Mouse (Mus musculus) embryonic facial prominence, embryonic 15.5 days (tissue): ENCODE data around the gene Stx19. TPM values are rescaled to one million over a fixed set of nuclear protein-coding genes. Genes with fewer than 3 reads are reported as not detected.
A peak's percentile ranks its signal among the peaks of the same experiment; 100 is the strongest.

Experiments used
- ATAC-seq: fragments of 200-750 bp; cut with Nextera tagmentation; 2 replicates; pipeline ENCODE4 v1.8.0; 2017; ENCODE audit warnings: low read depth, moderate TSS enrichment; ENCODE audit not compliant: insufficient number of reproducible peaks, low FRiP score, low TSS enrichment
- H3K27ac ChIP-seq: fragments of 300-500 bp; sonication (generic); replicated peaks from 2 replicates; pipeline ENCODE4 v1.5.1; 2015; ENCODE audit warnings: mild to moderate bottlenecking, inconsistent platforms
- H3K27me3 ChIP-seq: fragments of 300-500 bp; sonication (generic); 2 replicates; pipeline ENCODE4 v1.6.1; 2015; ENCODE audit warnings: inconsistent platforms
- H3K36me3 ChIP-seq: fragments of 300-500 bp; sonication (generic); 2 replicates; pipeline ENCODE4 v1.6.1; 2015; ENCODE audit warnings: mild to moderate bottlenecking, inconsistent platforms
- H3K4me1 ChIP-seq: fragments of 300-500 bp; sonication (generic); 2 replicates; pipeline ENCODE4 v1.6.1; 2015; ENCODE audit warnings: inconsistent platforms
- H3K4me2 ChIP-seq: fragments of 300-500 bp; sonication (generic); replicated peaks from 2 replicates; pipeline ENCODE4 v1.6.1; 2015; ENCODE audit warnings: mild to moderate bottlenecking, inconsistent platforms
- H3K4me3 ChIP-seq: fragments of 300-500 bp; sonication (generic); replicated peaks from 2 replicates; pipeline ENCODE4 v1.5.1; 2015; ENCODE audit warnings: mild to moderate bottlenecking, inconsistent platforms
- H3K9ac ChIP-seq: fragments of 300-500 bp; sonication (generic); 2 replicates; pipeline ENCODE4 v1.6.1; 2015; ENCODE audit warnings: inconsistent platforms
- H3K9me3 ChIP-seq: fragments of 300-500 bp; sonication (generic); replicated peaks from 2 replicates; pipeline ENCODE4 v1.6.1; 2016; ENCODE audit warnings: inconsistent platforms
- WGBS: fragments of 180-500 bp; shearing (Covaris S2); methylation state at CpG from one replicate; pipeline ENCODE4 v1.1.7; 2015; 5-methylcytosine and 5-hydroxymethylcytosine counted together
- polyA plus RNA-seq: library from polyadenylated mRNA; unstranded; fragments of >200 nt; fragmentation: Nextera tagmentation; extraction: Ambion mirVana; gene quantifications from 2 replicates; pipeline ENCODE4 v1.2.1, GENCODE M21; 2015

The Stx19 gene
- 1.9 and 2.0 TPM in 2 replicates for polyA plus RNA-seq

- H3K36me3 ChIP-seq: no peaks in the 10 kb centered on the region
- H3K4me1 ChIP-seq: no peaks in the 10 kb centered on the region
- no peak within 1 kb of the TSS for H3K4me3 ChIP-seq
- H3K9ac ChIP-seq: no peak within 1 kb of the TSS
- H3K27me3 ChIP-seq: no peaks in the 10 kb centered on the region
- WGBS: 52% methylated on average over 5 of the region's 5 CpGs
- H3K27ac ChIP-seq: no peak within 1 kb of the TSS; the same call in 1 of the 2 replicates
- no peaks in the 10 kb centered on the region for H3K9me3 ChIP-seq
- no peak for ATAC-seq
- H3K4me2 ChIP-seq: no peak within 1 kb of the TSS
These were observed at the start of gene Stx19 for GRCm38 (mm10) chr16:62814491-62814890. Stx19 (plus strand) TSS chr16:62814676.

GRCm38 (mm10) chr16:62773462-62773861, 41.0 kb upstream of the Stx19 start:
- Histone ChIP-seq H3K4me3 (no peak overlapping the region), H3K27me3 (no peaks in the 10 kb centered on the region), H3K4me1 (no peaks in the 10 kb centered on the region), H3K36me3 (0 out of 2 replicates have a peak, but pooled peaks cover 2% of the 10 kb centered on the region), H3K9me3 (no peaks in the 10 kb centered on the region), H3K4me2 (no peak overlapping the region), H3K9ac (no peak overlapping the region), H3K27ac (no peak overlapping the region)
- WGBS: 81% methylated on average over 4 of the region's 4 CpGs
- no peak for ATAC-seq

- Histone ChIP-seq H3K4me1 (no peaks in the 10 kb centered on the region), H3K36me3 (0 out of 2 replicates have a peak, but pooled peaks cover 2% of the 10 kb centered on the region), H3K27ac (no peak overlapping the region), H3K9ac (no peak overlapping the region), H3K4me3 (no peak overlapping the region), H3K9me3 (no peaks in the 10 kb centered on the region), H3K4me2 (no peak overlapping the region), H3K27me3 (no peaks in the 10 kb centered on the region)
- ATAC-seq: no peak
- 86% methylated on average over 11 of the region's 11 CpGs for WGBS
These were observed 38.4 kb upstream of the Stx19 start for GRCm38 (mm10) chr16:62776034-62776433.

- no peak overlapping the region for H3K9ac ChIP-seq
These were observed 36.2 kb upstream of the Stx19 start for GRCm38 (mm10) chr16:62778282-62778681.

GRCm38 (mm10) chr16:62782229-62782628, 32.2 kb upstream of the Stx19 start:
- Histone ChIP-seq H3K4me2 (no peak overlapping the region), H3K27ac (no peak overlapping the region), H3K9me3 (no peaks in the 10 kb centered on the region), H3K27me3 (no peaks in the 10 kb centered on the region), H3K4me1 (peaks cover 11% of the 10 kb centered on the region), H3K36me3 (no peaks in the 10 kb centered on the region), H3K4me3 (no peak overlapping the region), H3K9ac (no peak overlapping the region)
- 47% methylated on average over 5 of the region's 5 CpGs for WGBS
- no peak for ATAC-seq

More at GRCm38 (mm10) chr16:62778282-62778681, 36.2 kb upstream of the Stx19 start:
- no peak overlapping the region for H3K4me2 ChIP-seq
- H3K27ac ChIP-seq: no peak overlapping the region
- H3K36me3 ChIP-seq: 0 out of 2 replicates have a peak, but pooled peaks cover 2% of the 10 kb centered on the region
- H3K4me3 ChIP-seq: no peak overlapping the region
- ATAC-seq: no peak
- H3K4me1 ChIP-seq: no peaks in the 10 kb centered on the region
- no peaks in the 10 kb centered on the region for H3K9me3 ChIP-seq
- WGBS: 27% methylated on average over 10 of the region's 10 CpGs
- no peaks in the 10 kb centered on the region for H3K27me3 ChIP-seq

- peak within 1 kb of the TSS; percentile 69 for H3K4me2 ChIP-seq
- peak within 1 kb of the TSS; percentile 81 for H3K4me3 ChIP-seq
- H3K36me3 ChIP-seq: no peaks in the 10 kb centered on the region
- peak; percentile 96 for ATAC-seq
- peak within 1 kb of the TSS; percentile 94 for H3K27ac ChIP-seq
- peaks cover 13% of the 10 kb centered on the region for H3K4me1 ChIP-seq
- H3K9me3 ChIP-seq: no peaks in the 10 kb centered on the region
- WGBS: 2% methylated on average over 41 of the region's 41 CpGs
- H3K9ac ChIP-seq: peak within 1 kb of the TSS; percentile 64
- no peaks in the 10 kb centered on the region for H3K27me3 ChIP-seq
These were observed 27.7 kb upstream of the Stx19 start, which contains the start of gene Nsun3 for GRCm38 (mm10) chr16:62786621-62787331. Nsun3 (minus strand) TSS chr16:62786818.

- 70% methylated on average over 1 of the region's 1 CpGs for WGBS
- Histone ChIP-seq H3K4me2 (no peak overlapping the region), H3K9ac (no peak overlapping the region), H3K4me1 (no peaks in the 10 kb centered on the region), H3K4me3 (no peak overlapping the region), H3K27ac (no peak overlapping the region), H3K27me3 (no peaks in the 10 kb centered on the region), H3K36me3 (peaks cover 12% of the 10 kb centered on the region; the same call in 1 of the 2 replicates), H3K9me3 (no peaks in the 10 kb centered on the region)
- ATAC-seq: no peak
These were observed 17.9 kb upstream of the Stx19 start for GRCm38 (mm10) chr16:62796608-62797007.

- no peak for ATAC-seq
- Histone ChIP-seq H3K27me3 (no peaks in the 10 kb centered on the region), H3K4me3 (no peak overlapping the region), H3K9ac (no peak overlapping the region), H3K9me3 (no peaks in the 10 kb centered on the region), H3K27ac (no peak overlapping the region), H3K36me3 (peaks cover 14% of the 10 kb centered on the region; the same call in 1 of the 2 replicates), H3K4me2 (no peak overlapping the region), H3K4me1 (no peaks in the 10 kb centered on the region)
- WGBS: 80% methylated on average over 3 of the region's 3 CpGs
These were observed 15.7 kb upstream of the Stx19 start for GRCm38 (mm10) chr16:62798808-62799207.

GRCm38 (mm10) chr16:62799426-62799825, 15.1 kb upstream of the Stx19 start:
- no peaks in the 10 kb centered on the region for H3K9me3 ChIP-seq
- H3K4me3 ChIP-seq: no peak overlapping the region
- no peak overlapping the region for H3K27ac ChIP-seq
- H3K36me3 ChIP-seq: peaks cover 17% of the 10 kb centered on the region; the same call in 1 of the 2 replicates
- H3K4me2 ChIP-seq: no peak overlapping the region
- ATAC-seq: no peak
- H3K4me1 ChIP-seq: no peaks in the 10 kb centered on the region
- H3K27me3 ChIP-seq: no peaks in the 10 kb centered on the region
- no peak overlapping the region for H3K9ac ChIP-seq
- 58% methylated on average over 4 of the region's 4 CpGs for WGBS

GRCm38 (mm10) chr16:62799839-62800238, 14.6 kb upstream of the Stx19 start:
- WGBS: 77% methylated on average over 3 of the region's 3 CpGs
- no peak overlapping the region for H3K27ac ChIP-seq
- ATAC-seq: no peak

GRCm38 (mm10) chr16:62804621-62805020, 9.9 kb upstream of the Stx19 start:
- Histone ChIP-seq H3K4me1 (no peaks in the 10 kb centered on the region), H3K36me3 (peaks cover 18% of the 10 kb centered on the region; the same call in 1 of the 2 replicates), H3K4me3 (no peak overlapping the region), H3K9me3 (no peaks in the 10 kb centered on the region), H3K4me2 (no peak overlapping the region), H3K9ac (no peak overlapping the region), H3K27me3 (no peaks in the 10 kb centered on the region), H3K27ac (no peak overlapping the region)
- 96% methylated on average over 3 of the region's 3 CpGs for WGBS
- ATAC-seq: no peak

More at GRCm38 (mm10) chr16:62799839-62800238, 14.6 kb upstream of the Stx19 start:
- no peaks in the 10 kb centered on the region for H3K9me3 ChIP-seq
- peaks cover 20% of the 10 kb centered on the region; the same call in 1 of the 2 replicates for H3K36me3 ChIP-seq
- no peaks in the 10 kb centered on the region for H3K27me3 ChIP-seq
- no peaks in the 10 kb centered on the region for H3K4me1 ChIP-seq
- H3K4me3 ChIP-seq: no peak overlapping the region
- H3K9ac ChIP-seq: no peak overlapping the region
- H3K4me2 ChIP-seq: no peak overlapping the region
